Mouse (Mus musculus): ENCODE data around the gene Ccdc57.
"Not testable (repeated sequence)": the region's sequence is repeated elsewhere in the genome, so short reads cannot be mapped to it uniquely, and the experiment has no call there.

The Ccdc57 gene

GRCm38 (mm10) chr11:120850331-120851030 is 82.2 kb downstream of the Ccdc57 start:
- DNase-seq: no peak

- no peak for DNase-seq
These were observed 85.8 kb downstream of the Ccdc57 start for GRCm38 (mm10) chr11:120846725-120847475.

- no peak for DNase-seq
These were observed 88.3 kb downstream of the Ccdc57 start for GRCm38 (mm10) chr11:120844329-120844728.

GRCm38 (mm10) chr11:120833555-120834280 is 99.0 kb downstream of the Ccdc57 start:
- DNase-seq: no peak

GRCm38 (mm10) chr11:120832962-120833361 is 99.7 kb downstream of the Ccdc57 start:
- not testable (repeated sequence) for DNase-seq

- no peak for DNase-seq
These were observed 100.8 kb downstream of the Ccdc57 start for GRCm38 (mm10) chr11:120831659-120832440.

GRCm38 (mm10) chr11:120830686-120831085 is 102.0 kb downstream of the Ccdc57 start:
- no peak for DNase-seq

- DNase-seq: no peak
These were observed 102.7 kb downstream of the Ccdc57 start for GRCm38 (mm10) chr11:120829757-120830532.

GRCm38 (mm10) chr11:120828416-120828815 is 104.3 kb downstream of the Ccdc57 start:
- no peak for DNase-seq

GRCm38 (mm10) chr11:120826016-120826953 is 106.4 kb downstream of the Ccdc57 start:
- no peak for DNase-seq

- no peak for DNase-seq
These were observed 107.3 kb downstream of the Ccdc57 start for GRCm38 (mm10) chr11:120825289-120825863.

GRCm38 (mm10) chr11:120824787-120825288 is 107.8 kb downstream of the Ccdc57 start:
- DNase-seq: no peak

- DNase-seq: peak; percentile 99
These were observed 108.5 kb downstream of the Ccdc57 start, which contains the start of gene Fasn for GRCm38 (mm10) chr11:120823956-120824786. Gene Fasn (minus strand): TSS chr11:120824547.

- DNase-seq: peak; percentile 72
These were observed 109.1 kb downstream of the Ccdc57 start for GRCm38 (mm10) chr11:120823551-120823947.

GRCm38 (mm10) chr11:120822831-120823550 is 109.7 kb downstream of the Ccdc57 start:
- no peak for DNase-seq

GRCm38 (mm10) chr11:120822321-120822720 is 110.4 kb downstream of the Ccdc57 start:
- DNase-seq: no peak

GRCm38 (mm10) chr11:120821076-120821922 is 111.4 kb downstream of the Ccdc57 start:
- no peak for DNase-seq
